Mouse (Mus musculus): ENCODE results near the gene Eif5a2. TPM values are rescaled to one million over a fixed set of nuclear protein-coding genes. Genes with fewer than 3 reads are reported as not detected.

The Eif5a2 gene
- polyA plus RNA-seq, 1 experiment from 2014 or later: 8.3 TPM

DNA sequence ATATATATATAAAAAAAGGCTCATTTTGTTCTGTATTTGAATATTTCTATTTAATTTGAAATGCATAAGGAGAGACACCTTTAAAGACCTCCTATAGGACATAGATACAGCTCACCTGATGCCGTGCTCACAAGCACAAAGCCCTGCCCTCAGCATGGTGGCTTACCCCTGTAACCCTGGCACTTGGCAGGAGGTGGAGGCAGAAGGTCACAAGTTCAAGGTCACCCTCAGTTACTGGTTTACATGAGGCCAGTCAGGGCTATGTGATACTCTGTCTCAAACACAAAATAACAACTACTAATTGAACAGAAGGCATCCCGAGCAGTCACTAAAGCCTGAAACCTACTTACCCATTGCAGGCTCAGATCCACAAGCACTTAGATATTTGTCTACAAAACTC, 48.4 kb downstream of the Eif5a2 start:
- no peak overlapping the region for H3K9ac ChIP-seq (replicated peaks; ENCODE audit: low read depth, low read length)
- H3K36me3 ChIP-seq (ENCODE audit: control insufficient read depth, insufficient read depth): no peaks in the 10 kb centered on the region
- H3K9me3 ChIP-seq (ENCODE audit: control insufficient read depth, low read length): no peaks in the 10 kb centered on the region
- no peaks in the 10 kb centered on the region for H3K4me1 ChIP-seq (replicated peaks; ENCODE audit: control insufficient read depth, insufficient read depth, low read length)
- no peaks in the 10 kb centered on the region for H3K27me3 ChIP-seq (replicated peaks; ENCODE audit: control insufficient read depth, insufficient read depth, low read length)
- H3K4me3 ChIP-seq (replicated peaks; ENCODE audit: low read length): no peak overlapping the region
- WGBS: 85% methylated on average over 2 of the region's 2 CpGs
- H3K27ac ChIP-seq (ENCODE audit: low read length): no peak overlapping the region
- no peak for ATAC-seq
- no peak overlapping the region for H3K4me2 ChIP-seq (ENCODE audit: low read length)

DNA sequence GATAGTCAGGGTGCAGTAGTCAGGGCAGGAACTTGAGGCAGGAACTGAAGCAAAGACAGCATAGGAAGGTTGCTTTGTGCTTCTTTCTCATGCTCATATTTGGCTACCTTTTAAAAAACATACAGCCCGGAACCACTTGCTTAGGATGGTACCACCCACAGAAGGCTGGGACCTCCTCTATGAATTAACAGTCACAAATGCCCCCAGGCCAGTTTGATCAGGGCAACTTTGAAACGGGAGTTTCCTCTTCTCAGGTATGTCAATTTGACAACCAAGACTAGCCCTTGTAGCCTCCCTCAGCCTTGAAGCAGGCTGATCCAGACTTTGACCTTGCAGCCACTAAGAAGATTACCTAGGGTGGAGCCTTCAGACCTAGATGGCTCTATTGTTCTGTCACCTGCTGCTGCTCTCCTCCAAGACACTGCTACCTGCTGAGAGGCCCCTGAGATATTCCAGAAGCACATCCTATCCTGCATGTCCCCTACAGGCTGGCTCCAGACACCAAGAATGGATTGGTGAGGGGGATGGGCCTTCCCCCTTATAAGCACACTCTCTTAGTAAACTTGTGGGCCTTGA, 55.8 kb downstream of the Eif5a2 start:
- Histone ChIP-seq H3K9me3 (ENCODE audit: control insufficient read depth, low read length) (no peaks in the 10 kb centered on the region), H3K27me3 (replicated peaks; ENCODE audit: control insufficient read depth, insufficient read depth, low read length) (no peaks in the 10 kb centered on the region), H3K27ac (ENCODE audit: low read length) (no peak overlapping the region), H3K9ac (replicated peaks; ENCODE audit: low read depth, low read length) (no peak overlapping the region), H3K36me3 (ENCODE audit: control insufficient read depth, insufficient read depth) (no peaks in the 10 kb centered on the region), H3K4me3 (replicated peaks; ENCODE audit: low read length) (no peak overlapping the region), H3K4me2 (ENCODE audit: low read length) (no peak overlapping the region), H3K4me1 (replicated peaks; ENCODE audit: control insufficient read depth, insufficient read depth, low read length) (no peaks in the 10 kb centered on the region)
- no peak for ATAC-seq
- WGBS: 84% methylated on average over 2 of the region's 2 CpGs

DNA sequence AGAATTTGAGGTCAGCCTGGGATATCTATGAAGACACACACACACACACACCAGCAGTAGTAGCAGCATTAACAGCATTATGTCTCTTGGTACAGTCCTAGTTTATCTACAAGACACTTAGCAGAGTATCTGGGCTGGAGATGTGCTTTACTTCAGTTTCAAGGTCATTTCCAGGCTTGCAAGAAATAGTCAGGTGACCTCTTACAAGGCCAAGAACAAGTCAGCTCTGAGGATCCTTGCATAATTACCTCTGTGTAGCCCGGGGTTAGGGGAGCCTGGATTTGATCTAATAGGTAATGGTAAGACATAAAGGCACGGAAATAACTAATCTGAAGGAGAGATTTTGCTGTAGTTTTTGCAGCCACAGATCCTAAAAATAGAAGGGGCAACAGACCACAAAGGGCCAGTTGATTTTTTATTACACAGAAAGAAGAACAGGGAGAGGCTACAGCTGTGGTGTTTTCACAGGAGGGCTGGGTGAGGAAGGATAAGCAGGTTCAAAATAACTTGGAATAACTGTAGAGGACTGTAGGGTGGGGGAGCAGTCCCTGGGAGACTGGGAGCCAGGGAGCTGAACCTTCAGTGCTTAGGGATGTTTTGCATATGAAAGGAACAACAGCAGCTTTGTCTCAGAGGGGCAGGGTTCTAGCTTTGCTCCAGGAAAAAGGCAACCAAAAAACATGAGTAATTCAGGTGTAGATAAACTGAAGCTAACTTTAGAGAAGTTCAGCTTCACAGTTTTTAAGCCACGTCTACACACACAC, 61.0 kb downstream of the Eif5a2 start:
- Histone ChIP-seq H3K36me3 (ENCODE audit: control insufficient read depth, insufficient read depth) (no peaks in the 10 kb centered on the region), H3K27ac (ENCODE audit: low read length) (no peak overlapping the region), H3K4me2 (ENCODE audit: low read length) (no peak overlapping the region), H3K9me3 (ENCODE audit: control insufficient read depth, low read length) (no peaks in the 10 kb centered on the region), H3K4me1 (replicated peaks; ENCODE audit: control insufficient read depth, insufficient read depth, low read length) (no peaks in the 10 kb centered on the region), H3K27me3 (replicated peaks; ENCODE audit: control insufficient read depth, insufficient read depth, low read length) (no peaks in the 10 kb centered on the region), H3K9ac (replicated peaks; ENCODE audit: low read depth, low read length) (no peak overlapping the region), H3K4me3 (replicated peaks; ENCODE audit: low read length) (no peak overlapping the region)
- 23% methylated on average over 3 of the region's 3 CpGs for WGBS
- ATAC-seq: no peak

DNA sequence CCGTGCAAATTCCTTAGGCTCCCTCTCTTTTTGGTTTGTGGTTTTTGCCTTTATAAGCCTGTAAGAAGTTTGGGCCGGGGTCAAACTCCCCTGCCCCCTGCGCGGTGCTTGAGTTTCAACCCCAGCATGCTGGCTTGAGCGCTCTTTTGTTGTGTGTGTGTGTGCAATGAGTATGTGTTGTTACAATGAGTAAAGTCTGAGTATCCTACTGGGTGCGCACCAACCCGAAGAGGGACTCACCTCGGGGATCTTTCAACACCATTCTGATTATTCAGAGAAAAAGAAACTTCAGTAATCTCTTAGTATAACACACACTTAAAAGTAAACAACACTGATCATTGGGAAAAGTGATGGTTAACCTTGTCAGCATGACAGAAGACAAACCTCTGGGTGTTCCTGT, 62.2 kb downstream of the Eif5a2 start:
- Histone ChIP-seq H3K4me3 (replicated peaks; ENCODE audit: low read length) (no peak overlapping the region), H3K4me1 (replicated peaks; ENCODE audit: control insufficient read depth, insufficient read depth, low read length) (no peaks in the 10 kb centered on the region), H3K27ac (ENCODE audit: low read length) (no peak overlapping the region), H3K36me3 (ENCODE audit: control insufficient read depth, insufficient read depth) (no peaks in the 10 kb centered on the region), H3K9ac (replicated peaks; ENCODE audit: low read depth, low read length) (no peak overlapping the region), H3K4me2 (ENCODE audit: low read length) (no peak overlapping the region), H3K9me3 (ENCODE audit: control insufficient read depth, low read length) (no peaks in the 10 kb centered on the region), H3K27me3 (replicated peaks; ENCODE audit: control insufficient read depth, insufficient read depth, low read length) (no peaks in the 10 kb centered on the region)
- no peak for ATAC-seq
- 54% methylated on average over 8 of the region's 8 CpGs for WGBS

DNA sequence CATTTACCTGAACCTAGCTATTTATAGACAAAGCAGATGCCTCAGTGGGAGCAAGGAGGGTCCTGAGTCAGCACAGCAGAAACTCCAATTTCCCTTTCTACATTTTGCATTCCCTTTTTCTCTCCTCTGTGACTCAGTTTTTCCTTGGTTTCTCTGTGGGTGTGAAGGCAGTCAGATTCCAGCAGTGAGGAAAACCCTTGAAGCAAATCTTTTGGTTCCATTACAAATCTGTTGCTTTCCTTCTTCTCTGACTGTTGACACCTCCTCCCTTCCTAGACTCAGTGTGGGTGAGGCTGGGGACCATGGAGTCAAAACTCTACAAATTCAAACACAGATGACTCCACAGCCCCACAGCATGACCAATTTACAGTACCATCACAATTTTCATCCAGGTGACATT, 66.0 kb downstream of the Eif5a2 start:
- no peak overlapping the region for H3K4me3 ChIP-seq (replicated peaks; ENCODE audit: low read length)
- H3K27me3 ChIP-seq (replicated peaks; ENCODE audit: control insufficient read depth, insufficient read depth, low read length): no peaks in the 10 kb centered on the region
- ATAC-seq: no peak
- no peak overlapping the region for H3K4me2 ChIP-seq (ENCODE audit: low read length)
- H3K27ac ChIP-seq (ENCODE audit: low read length): no peak overlapping the region
- no peaks in the 10 kb centered on the region for H3K4me1 ChIP-seq (replicated peaks; ENCODE audit: control insufficient read depth, insufficient read depth, low read length)
- H3K9me3 ChIP-seq (ENCODE audit: control insufficient read depth, low read length): no peaks in the 10 kb centered on the region
- no peaks in the 10 kb centered on the region for H3K36me3 ChIP-seq (ENCODE audit: control insufficient read depth, insufficient read depth)
- H3K9ac ChIP-seq (replicated peaks; ENCODE audit: low read depth, low read length): no peak overlapping the region

Other genes with a start within 250 kb of the Eif5a2 start
- not detected in 2 replicates for gene Slc2a2, start 83.4 kb upstream of the Eif5a2 start, polyA plus RNA-seq (2015; fragmentation: Nextera tagmentation; extraction: Ambion mirVana)
- gene Rpl22l1, start 24.2 kb downstream of the Eif5a2 start, polyA plus RNA-seq (2015; fragmentation: Nextera tagmentation; extraction: Ambion mirVana): 174 and 193 TPM in 2 replicates
- not detected in 2 replicates for gene Gm1527, start 111.3 kb downstream of the Eif5a2 start, polyA plus RNA-seq (2015; fragmentation: Nextera tagmentation; extraction: Ambion mirVana)

All from forebrain, embryonic 16.5 days (tissue).